Mouse (Mus musculus) myocyte (in vitro differentiated cells): Measurements from ENCODE around the gene Ccdc33. TPM values are rescaled to one million over a fixed set of nuclear protein-coding genes. Genes with fewer than 3 reads are reported as not detected.

Experiments used
- H3K27me3 ChIP-seq: one replicate; pipeline ENCODE4 v1.6.1; 2011; ENCODE audit not compliant: control insufficient read depth, insufficient read depth, insufficient read length
- H3K36me3 ChIP-seq: one replicate; pipeline ENCODE4 v1.6.1; 2011; ENCODE audit not compliant: control insufficient read depth, insufficient read depth
- H3K4me2 ChIP-seq: one replicate; pipeline ENCODE4 v1.6.1; 2011; ENCODE audit warnings: low read depth, control low read depth
- H3K4me3 ChIP-seq: one replicate; pipeline ENCODE4 v1.5.1; 2011; ENCODE audit warnings: mild to moderate bottlenecking, control low read depth, moderate library complexity
- H3K79me2 ChIP-seq: one replicate; pipeline ENCODE4 v1.6.1; 2011; ENCODE audit not compliant: control insufficient read depth, insufficient read depth
- H3ac ChIP-seq: one replicate; pipeline ENCODE4 v1.6.1; 2011; ENCODE audit not compliant: control insufficient read depth, insufficient read length
- CEBPB ChIP-seq: IDR thresholded peaks from 2 replicates; pipeline ENCODE4 v1.6.1; 2011; ENCODE audit warnings: mild to moderate bottlenecking, moderate library complexity; ENCODE audit not compliant: poor library complexity, insufficient read depth, severe bottlenecking
- E2F4 ChIP-seq: IDR thresholded peaks from one replicate; pipeline ENCODE4 v1.6.1; 2011; ENCODE audit warnings: mild to moderate bottlenecking, control low read depth, moderate library complexity; ENCODE audit not compliant: insufficient read depth
- MAX ChIP-seq: IDR thresholded peaks from one replicate; pipeline ENCODE4 v1.6.1; 2011; ENCODE audit warnings: low read depth, mild to moderate bottlenecking, control low read depth
- MYOD1 ChIP-seq, 3 experiments: IDR thresholded peaks; one replicate each; pipeline ENCODE4 v1.6.1; 2011; ENCODE audit warnings: control low read depth in 2 of 3, low read depth in 2 of 3, mild to moderate bottlenecking in 2 of 3, moderate library complexity in 1 of 3; ENCODE audit not compliant: insufficient read length in 2 of 3, control insufficient read depth in 1 of 3
- MYOG ChIP-seq, 3 experiments: IDR thresholded peaks; one replicate each; pipeline ENCODE4 v1.6.1; 2011; ENCODE audit warnings: control low read depth in 2 of 3, low read depth in 2 of 3, mild to moderate bottlenecking in 2 of 3; ENCODE audit not compliant: insufficient read length in 2 of 3, control insufficient read depth in 1 of 3, insufficient read depth in 1 of 3
- POLR2A ChIP-seq: IDR thresholded peaks from one replicate; pipeline ENCODE4 v1.6.1; 2011; ENCODE audit warnings: low read depth, mild to moderate bottlenecking, control low read depth, moderate library complexity; ENCODE audit not compliant: insufficient read length
- POLR2AphosphoS2 ChIP-seq: IDR thresholded peaks from one replicate; pipeline ENCODE4 v1.6.1; 2011; ENCODE audit warnings: low read depth, control low read depth; ENCODE audit not compliant: insufficient read length
- REST ChIP-seq: IDR thresholded peaks from one replicate; pipeline ENCODE4 v1.6.1; 2011; ENCODE audit warnings: mild to moderate bottlenecking, control low read depth, moderate library complexity; ENCODE audit not compliant: insufficient read depth, insufficient read length
- SRF ChIP-seq: IDR thresholded peaks from one replicate; pipeline ENCODE4 v1.6.1; 2011; ENCODE audit warnings: low read depth; ENCODE audit not compliant: control insufficient read depth, insufficient read length
- TCF12 ChIP-seq: IDR thresholded peaks from one replicate; pipeline ENCODE4 v1.6.1; 2011; ENCODE audit warnings: mild to moderate bottlenecking, control low read depth; ENCODE audit not compliant: poor library complexity, insufficient read depth, severe bottlenecking
- TCF3 ChIP-seq: IDR thresholded peaks from one replicate; pipeline ENCODE4 v1.6.1; 2011; ENCODE audit warnings: low read depth, control low read depth; ENCODE audit not compliant: insufficient read length
- USF1 ChIP-seq: IDR thresholded peaks from one replicate; pipeline ENCODE4 v1.6.1; 2011; ENCODE audit warnings: low read depth, mild to moderate bottlenecking, control low read depth, moderate library complexity
- polyA plus RNA-seq: library from polyadenylated mRNA; unstranded; fragments of >200 nt; fragmentation: generic; extraction: Trizol; gene quantifications from one replicate; pipeline ENCODE4 v1.2.1, GENCODE M21; 2012; ENCODE audit warnings: missing spikeins

Gene Ccdc33
- polyA plus RNA-seq, 1 experiment, result not detected

DNA sequence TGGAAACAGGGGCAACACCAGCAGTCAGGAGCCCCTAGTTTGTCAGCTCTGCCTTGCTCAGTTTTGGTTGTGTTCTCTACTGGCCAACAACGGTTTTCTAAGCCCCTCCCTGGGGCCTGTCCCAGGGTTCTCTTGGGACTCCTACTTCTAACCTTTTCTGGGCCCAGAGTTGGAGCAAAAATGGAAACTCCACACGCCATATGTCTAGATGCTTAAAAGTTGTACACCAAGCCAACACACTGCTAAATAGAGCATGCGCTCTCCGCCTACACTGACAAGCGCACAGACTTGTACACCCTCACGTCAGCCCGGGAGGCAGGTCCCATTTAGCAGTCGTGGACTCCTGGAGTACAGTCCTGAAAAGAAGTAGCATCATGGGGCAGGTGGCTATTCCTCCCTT is 133.3 kb downstream of the Ccdc33 start:
- TF ChIP-seq POLR2A, result no peak
- no peak for TF ChIP-seq CEBPB
- no peak for TF ChIP-seq MYOD1 (IDR thresholded peaks at IDR 0.05; ENCODE audit: control insufficient read depth in 1 of 3, insufficient read length in 2 of 3, low read depth in 2 of 3)
- no peak for TF ChIP-seq SRF
- TF ChIP-seq MYOG (IDR thresholded peaks at IDR 0.05; ENCODE audit: control insufficient read depth in 1 of 3, insufficient read depth in 1 of 3, insufficient read length in 2 of 3, low read depth in 2 of 3), result no peak
- no peak for TF ChIP-seq TCF3
- no peak for TF ChIP-seq E2F4
- no peak for TF ChIP-seq USF1
- Histone ChIP-seq H3K4me3 (no peak overlapping the region), H3K36me3 (no peaks in the 10 kb centered on the region), H3K27me3 (no peaks in the 10 kb centered on the region), H3K4me2 (no peak overlapping the region), H3K79me2 (no peaks in the 10 kb centered on the region), H3ac (no peak overlapping the region)

- Histone ChIP-seq H3K4me2 (no peak overlapping the region), H3K27me3 (no peaks in the 10 kb centered on the region), H3ac (no peak overlapping the region), H3K4me3 (no peak overlapping the region), H3K79me2 (no peaks in the 10 kb centered on the region), H3K36me3 (no peaks in the 10 kb centered on the region)
- TF ChIP-seq TCF12 (no peak), CEBPB (no peak), POLR2A (no peak), USF1 (no peak), E2F4 (no peak), MYOD1 (IDR thresholded peaks at IDR 0.05; ENCODE audit: control insufficient read depth in 1 of 3, insufficient read length in 2 of 3, low read depth in 2 of 3) (no peak), MAX (no peak), TCF3 (no peak), REST (no peak), SRF (no peak), MYOG (IDR thresholded peaks at IDR 0.05; ENCODE audit: control insufficient read depth in 1 of 3, insufficient read depth in 1 of 3, insufficient read length in 2 of 3, low read depth in 2 of 3) (no peak), POLR2AphosphoS2 (no peak)
Measured at GRCm38 (mm10) chr9:57980570-57980969, 138.1 kb downstream of the Ccdc33 start.

- no peaks in the 10 kb centered on the region for H3K79me2 ChIP-seq
- no peak overlapping the region for H3ac ChIP-seq
- H3K4me3 ChIP-seq, result no peak overlapping the region
- H3K4me2 ChIP-seq, result no peak overlapping the region
- no peaks in the 10 kb centered on the region for H3K36me3 ChIP-seq
- no peaks in the 10 kb centered on the region for H3K27me3 ChIP-seq
- TF ChIP-seq POLR2A, result no peak
- no peak for TF ChIP-seq REST
- TF ChIP-seq E2F4, result no peak
- TF ChIP-seq POLR2AphosphoS2, result no peak
- no peak for TF ChIP-seq USF1
- TF ChIP-seq MYOG (IDR thresholded peaks at IDR 0.05; ENCODE audit: control insufficient read depth in 1 of 3, insufficient read depth in 1 of 3, insufficient read length in 2 of 3, low read depth in 2 of 3), result no peak
- TF ChIP-seq CEBPB, result no peak
- TF ChIP-seq SRF, result no peak
- no peak for TF ChIP-seq TCF3
- no peak for TF ChIP-seq MYOD1 (IDR thresholded peaks at IDR 0.05; ENCODE audit: control insufficient read depth in 1 of 3, insufficient read length in 2 of 3, low read depth in 2 of 3)
- no peak for TF ChIP-seq TCF12
- no peak for TF ChIP-seq MAX
Measured at GRCm38 (mm10) chr9:57978858-57979257, 139.8 kb downstream of the Ccdc33 start.

Other genes starting within 250 kb of the Ccdc33 start
- 62.0 TPM for gene Ubl7, start 207.8 kb downstream of the Ccdc33 start, polyA plus RNA-seq
- gene Sema7a, start 178.7 kb downstream of the Ccdc33 start, polyA plus RNA-seq, result 27.4 TPM
- 0.11 TPM for gene Cyp11a1, start 112.4 kb downstream of the Ccdc33 start, polyA plus RNA-seq
- gene Stra6, start 55.0 kb downstream of the Ccdc33 start, polyA plus RNA-seq, result 0.64 TPM
- gene Islr, start 85.5 kb upstream of the Ccdc33 start, polyA plus RNA-seq, result 30.3 TPM
- 0.32 TPM for gene Islr2, start 85.5 kb upstream of the Ccdc33 start, polyA plus RNA-seq
- gene Pml, start 131.0 kb upstream of the Ccdc33 start, polyA plus RNA-seq, result 15.5 TPM
- 37.9 TPM for gene Stoml1, start 134.3 kb upstream of the Ccdc33 start, polyA plus RNA-seq
- gene Loxl1, start 194.4 kb upstream of the Ccdc33 start, polyA plus RNA-seq, result 46.1 TPM